ENCODE assay signal across 9 mouse cellular contexts in genomic region chr2:152652901-152653620, GRCm38 (mm10). TPM values are rescaled to one million over a fixed set of nuclear protein-coding genes. Genes with fewer than 3 reads are reported as not detected.
A peak's percentile ranks its signal among the peaks of the same experiment; 100 is the strongest.
DNase-seq lines count a peak whose midpoint lies in the region; ATAC-seq and TF ChIP-seq lines count a peak whose summit lies in the region.
"Had no signal": no experiment of that assay in that cellular context is flagged by ENCODE, and none has a peak within 500 bp of the region (broad histone marks: within the 10 kb centered on the region; RNA-seq: fewer than 3 reads in every experiment).

No protein-coding gene starts in this region.

- peak; percentile 36; the same call in 1 of the 2 replicates for ATAC-seq in limb, embryonic 15.5 days (ENCODE audit: insufficient number of reproducible peaks, low FRiP score, low TSS enrichment, low read depth)
- ATAC-seq in lung, embryonic 14.5 days (ENCODE audit: insufficient read depth) = peak; percentile 65

- H3K4me2 ChIP-seq in limb, embryonic 15.5 days = no peak overlapping the region
- no peak overlapping the region for H3K4me2 ChIP-seq in lung, embryonic 14.5 days

- peaks cover 9% of the 10 kb centered on the region; the same call in 1 of the 2 replicates for H3K4me1 ChIP-seq in limb, embryonic 15.5 days
- H3K4me1 ChIP-seq in limb, embryonic 10.5 days = peaks cover 9% of the 10 kb centered on the region; the same call in 1 of the 2 replicates
- no peaks in the 10 kb centered on the region for H3K4me1 ChIP-seq in lung, embryonic 14.5 days (ENCODE audit: insufficient read depth)

- DNase-seq in limb, embryonic 10.5 days (ENCODE audit: low spot score) = no peak
- peak; percentile 81 for DNase-seq in adrenal gland, postnatal 10 days
- DNase-seq in heart, adult 9 months (ENCODE audit: low spot score in 2 of 2) = peak; percentile 73 to 74
- DNase-seq in lung, embryonic 14.5 days = peak; percentile 76
- DNase-seq in Muller cell, postnatal 12 days (ENCODE audit: inconsistent ontology term) = no peak
- DNase-seq in left cerebral cortex, adult 9 months (ENCODE audit: low spot score in 2 of 2) = no peak
- no peak for DNase-seq in frontal cortex, postnatal 25 days (ENCODE audit: low spot score in 2 of 2)

- no peak overlapping the region for H3K4me3 ChIP-seq in limb, embryonic 15.5 days
- no peak overlapping the region for H3K4me3 ChIP-seq in limb, embryonic 10.5 days
- H3K4me3 ChIP-seq in lung, embryonic 14.5 days (ENCODE audit: low read depth, low read length) = no peak overlapping the region

- H3K36me3 ChIP-seq in limb, embryonic 15.5 days = no peaks in the 10 kb centered on the region
- no peaks in the 10 kb centered on the region for H3K36me3 ChIP-seq in limb, embryonic 10.5 days
- no peaks in the 10 kb centered on the region for H3K36me3 ChIP-seq in lung, embryonic 14.5 days (ENCODE audit: insufficient read depth)

- 54% methylated on average over 10 of the region's 10 CpGs for WGBS in limb, embryonic 15.5 days
- 78% methylated on average over 10 of the region's 10 CpGs for WGBS in limb, embryonic 10.5 days
- WGBS in lung, embryonic 14.5 days = 36% methylated on average over 10 of the region's 10 CpGs

- TF ChIP-seq CTCF in lung, embryonic 14.5 days (IDR thresholded peaks at IDR 0.05; ENCODE audit: low read depth) = no peak

- H3K9ac ChIP-seq in limb, embryonic 15.5 days = no peak overlapping the region
- no peak overlapping the region for H3K9ac ChIP-seq in lung, embryonic 14.5 days

- H3K27ac ChIP-seq in limb, embryonic 15.5 days = no peak overlapping the region
- H3K27ac ChIP-seq in limb, embryonic 10.5 days = no peak overlapping the region
- H3K27ac ChIP-seq in lung, embryonic 14.5 days (ENCODE audit: low read depth) = no peak overlapping the region

- no peaks in the 10 kb centered on the region for H3K27me3 ChIP-seq in limb, embryonic 15.5 days
- no peaks in the 10 kb centered on the region for H3K27me3 ChIP-seq in limb, embryonic 10.5 days (ENCODE audit: low read depth, poor library complexity, severe bottlenecking)
- H3K27me3 ChIP-seq in lung, embryonic 14.5 days (ENCODE audit: insufficient read depth, low read length) = no peaks in the 10 kb centered on the region

- H3K9me3 ChIP-seq in limb, embryonic 15.5 days = no peaks in the 10 kb centered on the region
- H3K9me3 ChIP-seq in limb, embryonic 10.5 days (replicated peaks) = no peaks in the 10 kb centered on the region; the same call in 1 of the 2 replicates
- no peaks in the 10 kb centered on the region for H3K9me3 ChIP-seq in lung, embryonic 14.5 days (ENCODE audit: low read depth, low read length)

RNA-seq across cellular contexts. Expression of gene H13, which starts 16.2 kb away (rescaled TPM):
- 143 and 150 TPM in 2 replicates for polyA plus RNA-seq in limb, embryonic 15.5 days (2015; fragmentation: Nextera tagmentation; extraction: Ambion mirVana)
- 104 and 118 TPM in 2 replicates for polyA plus RNA-seq in limb, embryonic 10.5 days (2016; fragmentation: Nextera tagmentation; extraction: Ambion mirVana)
- total RNA-seq in adrenal gland, postnatal 10 days (2021) = 100 to 1,000 TPM; 105 to 125 TPM
- 97.6 and 98.1 TPM in 2 replicates for polyA plus RNA-seq in lung, embryonic 14.5 days (2014; fragmentation: Nextera tagmentation; extraction: Ambion mirVana)

RNA-seq across cellular contexts. Expression of gene Rem1, which starts 26.3 kb away (rescaled TPM):
- 5.2 and 7.4 TPM in 2 replicates for polyA plus RNA-seq in limb, embryonic 15.5 days (2015; fragmentation: Nextera tagmentation; extraction: Ambion mirVana)
- 0.41 and 0.46 TPM in 2 replicates for polyA plus RNA-seq in limb, embryonic 10.5 days (2016; fragmentation: Nextera tagmentation; extraction: Ambion mirVana)
- 10 to 100 TPM in 1 of 2 experiments, 1 to 10 TPM in 1; 7.2 to 10.1 TPM for total RNA-seq in adrenal gland, postnatal 10 days (2021)
- polyA plus RNA-seq in lung, embryonic 14.5 days (2014; fragmentation: Nextera tagmentation; extraction: Ambion mirVana) = 6.2 TPM in 2 replicates

RNA-seq across cellular contexts. Expression of gene Defb25, which starts 30.2 kb away (rescaled TPM):
- polyA plus RNA-seq in limb, embryonic 15.5 days (2015; fragmentation: Nextera tagmentation; extraction: Ambion mirVana) = 0.92 and 1.1 TPM in 2 replicates
- polyA plus RNA-seq in limb, embryonic 10.5 days (2016; fragmentation: Nextera tagmentation; extraction: Ambion mirVana) = not detected in 2 replicates
- total RNA-seq in adrenal gland, postnatal 10 days (2021) = not detected
- polyA plus RNA-seq in lung, embryonic 14.5 days (2014; fragmentation: Nextera tagmentation; extraction: Ambion mirVana) = 0.86 and 1.5 TPM in 2 replicates

RNA-seq across cellular contexts. Expression of gene Mcts2, which starts 33.8 kb away (rescaled TPM):
- polyA plus RNA-seq in limb, embryonic 15.5 days (2015; fragmentation: Nextera tagmentation; extraction: Ambion mirVana) = 22.0 and 24.2 TPM in 2 replicates
- polyA plus RNA-seq in limb, embryonic 10.5 days (2016; fragmentation: Nextera tagmentation; extraction: Ambion mirVana) = 38.0 and 43.9 TPM in 2 replicates
- total RNA-seq in adrenal gland, postnatal 10 days (2021) = 10 to 100 TPM; 24.5 to 26.7 TPM
- polyA plus RNA-seq in lung, embryonic 14.5 days (2014; fragmentation: Nextera tagmentation; extraction: Ambion mirVana) = 28.5 and 32.7 TPM in 2 replicates

RNA-seq across cellular contexts. Expression of gene Defb36, which starts 48.9 kb away (rescaled TPM):
- not detected in 2 replicates for polyA plus RNA-seq in limb, embryonic 15.5 days (2015; fragmentation: Nextera tagmentation; extraction: Ambion mirVana)
- polyA plus RNA-seq in limb, embryonic 10.5 days (2016; fragmentation: Nextera tagmentation; extraction: Ambion mirVana) = not detected in 2 replicates
- total RNA-seq in adrenal gland, postnatal 10 days (2021) = under 1 TPM in 1 of 2 experiments, not detected in 1; 0.73 TPM
- polyA plus RNA-seq in lung, embryonic 14.5 days (2014; fragmentation: Nextera tagmentation; extraction: Ambion mirVana) = not detected in 2 replicates
- polyA plus RNA-seq: intestine, embryonic 14.5 days had no signal

Comparison
In these comparisons a context has a peak if more than half of its experiments do, and no peak if none do; other contexts are left out.
1. DNase-seq: peak in adrenal gland, postnatal 10 days (single experiment), heart, adult 9 months (2 of 2) and lung, embryonic 14.5 days (single experiment); none in limb, embryonic 10.5 days (single experiment), Muller cell, postnatal 12 days (single experiment), left cerebral cortex, adult 9 months (0 of 2) and frontal cortex, postnatal 25 days (0 of 2).